Mouse (Mus musculus): Measurements from ENCODE around the gene Sh3bp1. TPM values are rescaled to one million over a fixed set of nuclear protein-coding genes. Genes with fewer than 3 reads are reported as not detected.

Sh3bp1 gene
- polyA plus RNA-seq, 1 experiment from 2014 or later = 22.7 TPM

DNA sequence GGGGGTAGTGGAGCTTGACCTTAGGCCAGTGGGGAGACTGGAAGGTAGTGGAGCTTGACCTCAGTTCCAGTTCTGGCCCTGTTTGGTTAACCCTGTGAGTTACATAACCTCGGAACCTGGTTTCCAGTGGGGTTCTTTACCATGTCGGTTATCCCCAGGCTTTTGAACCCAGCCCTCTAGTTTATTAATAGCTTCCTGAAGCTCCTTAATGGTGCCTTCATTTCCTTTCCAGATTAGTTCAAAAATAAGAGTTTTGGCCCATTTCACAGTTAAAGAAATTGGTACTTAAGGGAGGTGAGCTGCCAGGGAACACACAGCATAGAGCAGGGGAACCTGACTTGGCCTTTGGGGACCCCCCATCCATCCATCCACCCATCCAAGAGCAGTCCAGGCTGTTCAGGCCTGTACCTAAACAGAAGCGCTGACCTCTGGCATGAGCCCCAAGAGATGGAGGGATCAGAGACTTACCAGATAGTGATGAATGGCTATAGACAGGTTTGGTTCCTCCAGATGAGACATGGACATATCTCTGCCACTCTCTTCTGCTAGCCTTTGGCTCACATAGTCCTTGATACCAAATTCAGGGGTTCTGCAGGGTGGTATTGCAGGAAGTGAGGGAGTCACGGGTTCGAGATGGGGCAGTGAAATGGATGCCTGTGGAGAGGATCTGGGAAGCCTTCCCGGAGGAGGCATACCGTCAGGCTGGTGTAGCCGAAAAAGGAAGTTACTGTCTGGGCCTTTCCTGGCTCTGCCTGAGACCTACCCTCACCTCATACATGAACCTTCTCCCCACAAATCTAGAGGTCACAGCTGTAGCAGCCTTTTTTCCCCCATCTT lies 15.5 kb downstream of the Sh3bp1 start:
- Histone ChIP-seq H3K4me2 (replicated peaks; ENCODE audit: low read depth) (peak overlapping the region; percentile 94), H3K4me3 (ENCODE audit: low read depth, low read length) (peak overlapping the region; percentile 52), H3K36me3 (ENCODE audit: control insufficient read depth, insufficient read depth, low read length) (peaks cover 15% of the 10 kb centered on the region), H3K27ac (replicated peaks) (no peak overlapping the region), H3K9ac (ENCODE audit: low read length) (peak overlapping the region; percentile 63; the same call in 1 of the 2 replicates), H3K27me3 (ENCODE audit: control insufficient read depth, insufficient read depth, low read length) (no peaks in the 10 kb centered on the region), H3K9me3 (ENCODE audit: control insufficient read depth, low read length) (no peaks in the 10 kb centered on the region), H3K4me1 (replicated peaks; ENCODE audit: control insufficient read depth, insufficient read depth) (0 out of 2 replicates have a peak, but pooled peaks cover 2% of the 10 kb centered on the region)
- DNase-seq (ENCODE audit: low spot score) (no peak), ATAC-seq (ENCODE audit: low FRiP score, low TSS enrichment) (no peak)
- no peak for TF ChIP-seq EP300 (optimal IDR thresholded peaks at IDR 0.05)
- TF ChIP-seq CTCF (IDR thresholded peaks at IDR 0.05; ENCODE audit: low read depth) = no peak
- 49% methylated on average over 8 of the region's 8 CpGs for WGBS

DNA sequence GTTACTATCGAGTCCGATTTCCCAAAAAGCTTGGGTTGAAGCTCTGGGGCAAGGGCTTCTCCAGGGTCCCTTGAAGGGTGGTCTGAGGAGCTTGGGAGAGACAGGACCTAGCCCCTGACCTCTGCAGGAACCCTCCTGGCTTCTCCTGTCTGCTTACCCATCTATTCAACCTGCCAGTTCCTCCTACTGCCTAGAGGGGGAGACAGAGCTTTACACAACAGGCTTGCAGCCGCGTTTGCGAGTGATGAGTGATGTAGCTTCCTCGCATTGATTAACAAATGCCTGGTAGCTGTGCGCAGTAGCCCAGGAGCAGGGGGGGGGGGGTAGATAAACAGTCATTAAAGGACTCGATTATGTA lies 16.1 kb downstream of the Sh3bp1 start:
- H3K4me3 ChIP-seq (ENCODE audit: low read depth, low read length) = no peak overlapping the region
- peak; percentile 61 for DNase-seq (ENCODE audit: low spot score)
- peak; percentile 38; the same call in 1 of the 2 replicates for ATAC-seq (ENCODE audit: low FRiP score, low TSS enrichment)

DNA sequence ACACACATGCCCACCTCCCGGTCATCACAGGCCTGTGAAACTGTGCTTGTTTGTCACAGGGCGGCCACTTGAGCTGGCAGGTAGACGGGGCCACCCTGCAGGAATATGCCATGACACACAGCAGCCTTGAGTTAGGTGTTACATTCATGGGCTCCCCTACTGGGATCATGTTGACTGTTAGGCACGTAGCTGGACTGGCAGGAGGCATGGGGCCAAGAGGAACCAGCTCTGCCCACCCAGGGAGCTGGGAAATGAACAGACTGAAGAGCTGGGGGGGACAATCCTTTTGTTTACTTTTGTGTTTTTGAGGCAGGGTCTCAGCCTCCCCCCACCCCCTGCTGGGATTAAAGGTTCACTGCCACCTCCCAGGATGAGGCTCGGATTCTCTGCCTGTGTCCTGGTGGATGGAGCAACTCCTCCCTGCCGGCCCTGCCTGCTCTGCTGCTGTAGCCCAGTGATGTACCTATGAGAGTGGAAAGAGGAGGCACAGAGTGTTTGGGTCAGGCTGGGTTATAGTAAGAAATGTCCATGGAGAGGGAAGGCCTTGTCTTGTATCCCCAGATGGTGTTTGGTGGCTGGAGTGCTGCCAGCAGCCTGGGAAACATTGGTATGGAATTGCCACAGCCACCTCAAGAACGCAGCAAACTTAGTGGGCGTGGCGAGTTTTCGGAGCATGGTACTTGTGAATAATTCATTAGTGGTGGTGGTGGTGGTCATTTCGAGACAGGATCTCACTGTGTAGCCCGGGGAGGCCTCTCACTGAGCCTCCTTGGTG lies 16.7 kb downstream of the Sh3bp1 start:
- H3K4me2 ChIP-seq (replicated peaks; ENCODE audit: low read depth) = peak overlapping the region; percentile 27; the same call in 1 of the 2 replicates
- H3K9me3 ChIP-seq (ENCODE audit: control insufficient read depth, low read length) = no peaks in the 10 kb centered on the region
- ATAC-seq (ENCODE audit: low FRiP score, low TSS enrichment) (no peak), DNase-seq (ENCODE audit: low spot score) (no peak)
- no peaks in the 10 kb centered on the region for H3K27me3 ChIP-seq (ENCODE audit: control insufficient read depth, insufficient read depth, low read length)
- H3K9ac ChIP-seq (ENCODE audit: low read length) = no peak overlapping the region
- TF ChIP-seq EP300 (optimal IDR thresholded peaks at IDR 0.05) = no peak
- TF ChIP-seq CTCF (IDR thresholded peaks at IDR 0.05; ENCODE audit: low read depth) = no peak
- H3K4me3 ChIP-seq (ENCODE audit: low read depth, low read length) = no peak overlapping the region
- 0 out of 2 replicates have a peak, but pooled peaks cover 2% of the 10 kb centered on the region for H3K4me1 ChIP-seq (replicated peaks; ENCODE audit: control insufficient read depth, insufficient read depth)
- no peak overlapping the region for H3K27ac ChIP-seq (replicated peaks)
- peaks cover 5% of the 10 kb centered on the region; the same call in 1 of the 2 replicates for H3K36me3 ChIP-seq (ENCODE audit: control insufficient read depth, insufficient read depth, low read length)
- 65% methylated on average over 12 of the region's 12 CpGs for WGBS

More for the DNA sequence above, 16.1 kb downstream of the Sh3bp1 start:
- WGBS = 5% methylated on average over 8 of the region's 8 CpGs
- H3K27ac ChIP-seq (replicated peaks) = no peak overlapping the region
- H3K36me3 ChIP-seq (ENCODE audit: control insufficient read depth, insufficient read depth, low read length) = peaks cover 10% of the 10 kb centered on the region
- no peaks in the 10 kb centered on the region for H3K9me3 ChIP-seq (ENCODE audit: control insufficient read depth, low read length)
- TF ChIP-seq EP300 (optimal IDR thresholded peaks at IDR 0.05) = no peak
- peak; percentile 97 for TF ChIP-seq CTCF (IDR thresholded peaks at IDR 0.05; ENCODE audit: low read depth)
- H3K4me1 ChIP-seq (replicated peaks; ENCODE audit: control insufficient read depth, insufficient read depth) = 0 out of 2 replicates have a peak, but pooled peaks cover 2% of the 10 kb centered on the region
- no peak overlapping the region for H3K9ac ChIP-seq (ENCODE audit: low read length)
- H3K4me2 ChIP-seq (replicated peaks; ENCODE audit: low read depth) = peak overlapping the region; percentile 27; the same call in 1 of the 2 replicates
- no peaks in the 10 kb centered on the region for H3K27me3 ChIP-seq (ENCODE audit: control insufficient read depth, insufficient read depth, low read length)

DNA sequence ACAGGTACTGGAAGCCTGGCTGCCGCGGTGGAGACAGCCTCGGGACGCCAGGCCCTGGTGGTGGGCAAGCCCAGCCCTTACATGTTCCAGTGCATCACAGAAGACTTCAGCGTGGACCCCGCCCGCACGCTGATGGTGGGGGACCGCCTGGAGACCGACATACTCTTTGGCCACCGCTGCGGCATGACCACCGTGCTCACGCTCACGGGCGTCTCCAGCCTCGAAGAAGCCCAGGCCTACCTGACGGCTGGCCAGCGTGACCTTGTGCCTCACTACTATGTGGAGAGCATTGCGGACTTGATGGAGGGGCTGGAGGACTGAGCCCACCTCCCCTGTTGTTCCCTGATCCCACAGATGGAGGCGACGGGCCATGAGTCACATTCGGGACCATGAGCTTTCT lies 18.6 kb downstream of the Sh3bp1 start:
- DNase-seq (ENCODE audit: low spot score) (no peak), ATAC-seq (ENCODE audit: low FRiP score, low TSS enrichment) (no peak)
- 0 out of 2 replicates have a peak, but pooled peaks cover 2% of the 10 kb centered on the region for H3K4me1 ChIP-seq (replicated peaks; ENCODE audit: control insufficient read depth, insufficient read depth)
- H3K36me3 ChIP-seq (ENCODE audit: control insufficient read depth, insufficient read depth, low read length) = no peaks in the 10 kb centered on the region
- WGBS = 90% methylated on average over 23 of the region's 23 CpGs
- H3K9ac ChIP-seq (ENCODE audit: low read length) = no peak overlapping the region
- no peak overlapping the region for H3K4me3 ChIP-seq (ENCODE audit: low read depth, low read length)
- no peak overlapping the region for H3K4me2 ChIP-seq (replicated peaks; ENCODE audit: low read depth)
- H3K27ac ChIP-seq (replicated peaks) = no peak overlapping the region
- TF ChIP-seq EP300 (optimal IDR thresholded peaks at IDR 0.05) (no peak), CTCF (IDR thresholded peaks at IDR 0.05; ENCODE audit: low read depth) (no peak)
- H3K9me3 ChIP-seq (ENCODE audit: control insufficient read depth, low read length) = no peaks in the 10 kb centered on the region
- H3K27me3 ChIP-seq (ENCODE audit: control insufficient read depth, insufficient read depth, low read length) = no peaks in the 10 kb centered on the region

DNA sequence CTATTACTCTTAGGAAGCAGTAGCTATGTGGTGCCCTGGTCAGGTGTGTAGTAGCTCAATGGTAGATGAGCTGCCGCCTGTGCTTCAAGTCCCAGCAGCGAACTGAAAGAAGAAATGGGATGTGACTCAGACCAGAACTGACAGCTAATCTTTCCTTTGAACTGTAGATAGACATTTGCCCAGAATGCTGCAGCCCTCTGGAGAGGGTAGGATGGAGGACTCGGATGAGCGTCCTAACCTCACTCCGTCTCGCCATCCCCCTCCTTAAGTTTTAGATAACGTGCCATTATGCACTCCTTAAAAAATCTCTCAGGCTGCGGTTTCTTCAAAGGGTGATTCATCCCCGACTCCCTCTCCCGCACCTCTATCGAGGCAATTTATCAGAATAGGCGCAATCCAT lies 20.3 kb downstream of the Sh3bp1 start:
- no peak for TF ChIP-seq EP300 (optimal IDR thresholded peaks at IDR 0.05)
- TF ChIP-seq CTCF (IDR thresholded peaks at IDR 0.05; ENCODE audit: low read depth) = no peak
- Histone ChIP-seq H3K9ac (ENCODE audit: low read length) (no peak overlapping the region), H3K4me3 (ENCODE audit: low read depth, low read length) (no peak overlapping the region), H3K27ac (replicated peaks) (no peak overlapping the region), H3K9me3 (ENCODE audit: control insufficient read depth, low read length) (no peaks in the 10 kb centered on the region), H3K36me3 (ENCODE audit: control insufficient read depth, insufficient read depth, low read length) (no peaks in the 10 kb centered on the region), H3K4me2 (replicated peaks; ENCODE audit: low read depth) (no peak overlapping the region), H3K27me3 (ENCODE audit: control insufficient read depth, insufficient read depth, low read length) (no peaks in the 10 kb centered on the region), H3K4me1 (replicated peaks; ENCODE audit: control insufficient read depth, insufficient read depth) (0 out of 2 replicates have a peak, but pooled peaks cover 2% of the 10 kb centered on the region)
- no peak for ATAC-seq (ENCODE audit: low FRiP score, low TSS enrichment)
- DNase-seq (ENCODE audit: low spot score) = no peak
- WGBS = 57% methylated on average over 12 of the region's 12 CpGs

Data from stomach, postnatal 0 days (tissue).